Mouse (Mus musculus) left cerebral cortex, adult 2 months (tissue): ENCODE data around the gene Dag1. TPM values are rescaled to one million over a fixed set of nuclear protein-coding genes. Genes with fewer than 3 reads are reported as not detected.
"Not testable (repeated sequence)": the region's sequence is repeated elsewhere in the genome, so short reads cannot be mapped to it uniquely, and the experiment has no call there.

Experiments
- DNase-seq, 2 experiments: peaks; one replicate each; pipeline ENCODE4 v3.0.0; 2021 to 2022; ENCODE audit warnings: low spot score in 2 of 2, mixed read lengths in 1 of 2; ENCODE audit errors: extremely low spot score in 1 of 2
- H3K27ac ChIP-seq: fragments of 200-600 bp; 2 replicates; pipeline ENCODE4 v1.8.1; 2022
- H3K4me3 ChIP-seq: fragments of 200-600 bp; 2 replicates; pipeline ENCODE4 v1.8.1; 2022
- CTCF ChIP-seq: fragments of 200-600 bp; IDR thresholded peaks from 2 replicates; pipeline ENCODE4 v1.8.1; 2022; ENCODE audit warnings: antibody characterized with exemption, mild to moderate bottlenecking, moderate library complexity
- intact Hi-C: fragments of 180-260 bp; cut with DNase I; formaldehyde crosslinking; loops from one replicate; pipeline ENCODE4 v1.15.1; 2025
- total RNA-seq, 2 experiments: library from RNA; stranded (reverse); gene quantifications; 2 replicates each; pipeline ENCODE4 v1.2.3; 2021

Gene Dag1
- total RNA-seq, 2 experiments from 2014 or later, result 77.4 to 77.5 TPM

DNA sequence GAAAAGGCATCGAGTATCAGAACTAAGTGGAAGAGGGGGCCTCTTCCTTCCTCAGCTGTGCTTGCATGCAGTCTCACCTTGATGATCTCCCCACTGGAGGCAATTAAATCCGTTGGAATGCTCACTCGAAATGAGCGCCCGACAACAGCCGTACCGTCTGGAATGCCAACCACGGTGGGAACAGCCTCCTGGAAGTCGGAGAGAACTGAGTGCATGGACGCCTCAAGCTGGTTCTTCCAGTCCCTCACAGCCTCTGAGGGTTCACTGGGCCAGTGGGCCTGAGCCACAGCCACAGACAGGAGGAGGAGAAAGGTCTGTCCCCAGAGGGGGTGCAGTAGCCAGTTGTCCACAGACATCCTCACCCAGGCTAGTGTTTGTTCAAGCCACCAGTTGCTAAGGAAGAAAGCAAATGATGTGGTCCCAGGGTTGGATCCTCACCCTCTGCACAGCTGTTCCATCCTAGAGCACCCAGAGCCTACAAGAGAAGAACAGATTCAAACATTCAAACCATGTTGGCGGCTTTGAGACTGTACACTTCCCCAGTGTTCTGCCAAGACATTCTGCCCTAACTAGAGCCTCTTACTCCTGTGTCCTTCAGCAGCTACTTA is 45.7 kb downstream of the Dag1 start:
- DNase-seq, result no peak
- Histone ChIP-seq H3K4me3 (no peak overlapping the region), H3K27ac (no peak overlapping the region)
- intact Hi-C loops, result no loop called here
- TF ChIP-seq CTCF, result no peak

DNA sequence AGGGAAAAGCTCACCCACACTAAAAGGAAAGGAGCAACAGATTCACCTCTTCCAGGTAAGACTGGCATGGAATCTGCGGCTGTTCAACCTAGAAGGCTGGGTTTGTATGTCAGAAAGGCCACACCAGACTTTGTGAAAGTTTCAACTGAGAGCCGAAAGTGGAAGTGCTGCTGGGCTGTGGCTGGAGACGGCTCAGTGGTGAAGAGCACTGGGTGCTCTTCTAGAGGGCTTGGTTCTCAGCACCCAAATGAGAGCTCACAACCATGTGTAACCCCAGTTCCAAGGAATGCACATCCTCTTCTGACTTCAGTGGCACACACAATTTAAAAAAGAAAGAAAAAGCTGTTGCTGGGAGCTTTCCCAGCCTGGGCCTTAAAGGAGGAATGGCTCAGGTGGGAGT is 46.4 kb downstream of the Dag1 start:
- TF ChIP-seq CTCF, result no peak
- DNase-seq, result no peak
- intact Hi-C loops, result no loop called here
- H3K4me3 ChIP-seq, result no peak overlapping the region
- H3K27ac ChIP-seq, result no peak overlapping the region

DNA sequence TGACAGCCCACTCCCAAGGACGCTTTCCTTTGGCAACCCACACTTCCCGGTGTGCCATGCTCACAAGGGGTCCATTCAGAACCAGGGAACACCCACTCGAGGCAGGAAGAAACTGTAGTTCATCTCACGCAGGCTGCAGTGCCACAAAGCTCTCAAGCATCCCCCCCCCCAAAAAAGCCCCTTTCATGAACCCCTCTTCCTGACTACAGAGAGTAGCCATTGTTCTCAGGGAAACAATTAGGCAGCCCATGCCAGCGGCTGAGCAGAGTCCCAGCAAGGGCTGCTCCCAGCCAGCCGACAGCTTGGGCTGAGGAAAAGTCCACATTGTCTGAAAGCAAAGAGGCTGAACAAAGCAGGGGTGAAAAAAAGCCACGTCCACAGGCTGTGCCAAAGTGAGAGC is 50.7 kb downstream of the Dag1 start:
- no peak overlapping the region for H3K4me3 ChIP-seq
- intact Hi-C loops, result no loop called here
- no peak for DNase-seq
- TF ChIP-seq CTCF, result no peak
- H3K27ac ChIP-seq, result peak overlapping the region; percentile 13; the same call in 1 of the 2 replicates

DNA sequence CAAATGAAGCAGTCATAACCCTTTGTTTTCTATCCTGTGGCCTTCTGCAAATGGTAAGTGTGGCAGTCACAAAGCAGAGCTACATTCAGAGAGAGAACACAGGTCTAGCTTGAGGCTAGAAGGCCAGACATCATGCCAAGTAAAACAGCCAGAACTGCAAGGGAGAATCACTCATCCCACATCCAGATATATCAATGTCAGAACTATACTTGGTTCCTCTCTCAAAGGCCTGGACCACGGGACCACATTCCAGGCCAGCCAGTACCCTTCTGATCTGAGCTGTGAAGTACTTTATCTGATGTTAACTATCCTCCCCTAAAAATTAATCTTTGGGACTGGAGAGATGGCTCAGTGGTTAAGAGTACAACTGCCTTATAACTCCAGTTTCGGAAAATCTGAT is 51.3 kb downstream of the Dag1 start:
- intact Hi-C loops, result no loop called here
- no peak for DNase-seq
- no peak overlapping the region; the same call in 1 of the 2 replicates for H3K27ac ChIP-seq
- TF ChIP-seq CTCF, result no peak
- H3K4me3 ChIP-seq, result no peak overlapping the region

DNA sequence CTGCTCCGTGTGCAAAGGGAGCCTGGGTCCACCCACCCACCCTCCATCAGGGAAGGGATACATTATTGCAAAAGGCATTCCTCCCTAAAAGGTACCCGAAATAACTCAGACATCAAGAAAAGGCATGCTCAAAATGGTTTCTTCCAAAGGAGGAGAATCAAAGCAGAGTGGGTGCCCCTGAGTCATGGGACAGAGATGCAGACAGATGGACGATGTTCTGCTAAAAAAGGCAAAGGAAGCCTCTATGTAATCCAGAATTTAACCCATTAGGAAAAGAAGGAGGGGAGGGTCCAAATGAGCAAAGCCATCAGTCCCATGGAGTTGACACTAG is 58.2 kb downstream of the Dag1 start:
- no peak for DNase-seq
- intact Hi-C loops, result no loop called here
- TF ChIP-seq CTCF, result no peak
- H3K4me3 ChIP-seq, result no peak overlapping the region
- peak overlapping the region; percentile 82 for H3K27ac ChIP-seq

DNA sequence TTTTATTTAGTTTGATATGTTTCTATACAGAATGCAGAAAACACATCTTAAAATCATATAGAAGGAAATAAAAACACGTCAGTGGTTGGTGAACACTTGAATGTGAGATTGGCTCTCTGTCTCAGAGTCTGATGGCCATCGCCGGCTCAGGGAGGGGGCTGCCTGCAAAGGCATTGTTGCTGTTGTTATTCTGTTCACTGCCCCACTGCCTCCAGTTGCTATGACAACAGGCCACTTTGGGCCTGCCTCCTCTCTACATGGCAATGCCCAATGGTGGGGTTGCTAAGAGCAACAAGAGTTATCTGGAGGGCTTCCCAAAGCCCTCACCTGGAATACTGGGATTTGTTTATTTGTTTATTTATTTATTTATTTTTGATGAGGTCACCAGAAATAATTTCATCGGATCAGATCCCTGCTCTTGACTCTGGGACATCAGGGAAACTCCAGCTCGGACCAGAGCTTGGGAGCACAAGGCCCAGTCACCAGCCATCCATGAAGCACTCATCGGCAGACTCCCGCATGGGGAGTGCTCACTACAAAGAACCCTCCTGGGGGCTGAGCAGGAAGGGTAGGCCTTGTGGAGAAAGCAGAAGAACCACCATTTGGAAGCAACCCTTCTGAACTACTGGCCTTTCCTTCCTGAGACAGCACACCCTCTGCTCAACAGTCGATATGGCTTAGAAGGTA is 58.7 kb downstream of the Dag1 start:
- intact Hi-C loops, result loop anchor here (5.0 kb wide), 2 partner anchors 68 to 77 kb away; no protein-coding TSS in a partner anchor
- H3K27ac ChIP-seq, result peak overlapping the region; percentile 82
- no peak for TF ChIP-seq CTCF
- no peak overlapping the region for H3K4me3 ChIP-seq
- DNase-seq, result no peak

DNA sequence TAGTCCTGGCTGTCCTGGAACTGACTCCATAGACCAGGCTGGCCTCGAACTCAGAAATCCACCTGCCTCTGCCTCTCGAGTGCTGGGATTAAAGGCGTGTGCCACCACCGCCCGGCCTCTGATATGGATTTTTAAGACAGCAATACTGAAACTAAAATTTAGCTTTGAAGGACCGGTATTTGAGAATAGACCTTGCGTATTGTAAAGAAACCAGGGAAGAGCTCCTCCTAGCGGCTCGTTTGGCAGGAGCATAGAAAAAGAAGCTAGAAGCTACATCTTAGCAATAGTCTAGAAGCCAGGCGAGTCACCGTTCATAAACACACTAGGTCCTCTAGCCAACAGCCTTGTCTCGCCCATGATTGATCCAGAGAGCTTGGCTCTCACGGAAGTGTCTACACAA is 60.7 kb downstream of the Dag1 start:
- H3K27ac ChIP-seq, result peak overlapping the region; percentile 82; the same call in 1 of the 2 replicates
- H3K4me3 ChIP-seq, result no peak overlapping the region
- intact Hi-C loops, result loop anchor here (2.0 to 5.0 kb wide), 3 partner anchors 32 to 79 kb away; no protein-coding TSS in a partner anchor
- TF ChIP-seq CTCF, result peak; percentile 77
- DNase-seq, result peak; percentile 72 to 73

DNA sequence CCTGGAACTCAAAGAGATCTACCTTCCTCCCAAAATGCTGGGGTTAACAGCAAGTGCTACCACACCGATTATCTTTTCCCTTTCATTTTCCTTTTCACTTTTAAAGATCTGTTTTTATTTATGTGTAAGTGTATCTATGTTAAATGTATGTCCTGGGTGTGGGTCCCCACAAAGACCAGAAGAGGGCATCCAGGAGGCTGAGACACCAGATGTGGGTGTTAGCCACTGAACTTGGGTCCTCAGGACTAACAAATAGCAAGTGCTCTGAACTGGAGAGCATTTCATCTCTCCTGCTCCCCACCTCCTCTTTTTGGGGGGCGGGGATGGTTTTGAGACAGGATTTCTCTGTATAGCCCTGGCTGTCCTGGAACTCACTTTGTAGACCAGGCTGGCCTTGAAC is 61.6 kb downstream of the Dag1 start:
- Histone ChIP-seq H3K27ac (0 out of 2 replicates have a peak overlapping the region, but pooled peaks have one; percentile 8), H3K4me3 (no peak overlapping the region)
- intact Hi-C loops, result loop anchor here (2.0 to 5.0 kb wide), 3 partner anchors 33 to 80 kb away; no protein-coding TSS in a partner anchor
- peak; percentile 13 for TF ChIP-seq CTCF
- no peak for DNase-seq

DNA sequence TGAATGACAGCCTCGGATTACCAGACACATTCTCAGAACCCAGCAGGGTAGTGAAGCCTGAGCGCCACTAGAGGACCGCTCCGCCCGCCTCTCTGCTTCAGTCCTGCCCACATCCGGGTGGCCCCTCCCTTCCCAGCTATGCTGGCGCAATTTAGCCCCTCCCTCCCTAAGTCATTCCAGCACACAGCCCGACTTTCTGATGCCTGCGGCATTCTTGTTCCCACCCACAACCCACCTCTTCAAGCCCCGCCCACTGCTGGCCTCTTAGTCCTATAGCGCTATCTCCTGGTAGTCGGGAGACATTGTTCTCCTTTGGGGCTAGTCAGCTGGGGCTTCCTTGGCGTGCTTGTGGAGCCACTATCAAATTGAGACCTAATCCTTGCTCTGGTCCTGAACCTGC is 62.6 kb downstream of the Dag1 start:
- intact Hi-C loops, result loop anchor here (1.0 to 5.0 kb wide), 3 partner anchors 64 to 106 kb away; no protein-coding TSS in a partner anchor
- Histone ChIP-seq H3K27ac (peak overlapping the region; percentile 51), H3K4me3 (peak overlapping the region; percentile 21; the same call in 1 of the 2 replicates)
- peak; percentile 71 for TF ChIP-seq CTCF
- peak; percentile 87 to 89 for DNase-seq

DNA sequence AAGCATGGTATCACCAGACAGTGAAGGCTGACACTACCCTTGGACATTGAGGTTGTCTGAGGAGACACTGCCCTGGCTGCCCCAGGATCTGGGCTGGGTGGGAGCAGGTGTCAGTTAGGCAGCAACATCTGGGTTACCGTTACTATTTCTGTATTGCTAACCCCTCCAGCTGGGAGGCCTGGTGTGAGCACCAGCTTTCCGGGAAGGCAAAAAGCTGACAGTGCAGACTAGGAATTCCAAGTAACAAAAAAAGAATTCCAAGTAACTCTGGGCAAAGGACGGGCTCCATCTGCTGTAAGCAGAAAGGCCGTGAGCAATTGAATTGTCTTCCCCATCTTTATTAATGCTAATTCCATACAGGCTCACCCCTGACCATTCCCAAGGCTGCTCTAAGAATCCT is 65.1 kb downstream of the Dag1 start:
- intact Hi-C loops, result no loop called here
- Histone ChIP-seq H3K4me3 (no peak overlapping the region), H3K27ac (no peak overlapping the region)
- TF ChIP-seq CTCF, result no peak; the same call in 1 of the 2 replicates
- no peak for DNase-seq

DNA sequence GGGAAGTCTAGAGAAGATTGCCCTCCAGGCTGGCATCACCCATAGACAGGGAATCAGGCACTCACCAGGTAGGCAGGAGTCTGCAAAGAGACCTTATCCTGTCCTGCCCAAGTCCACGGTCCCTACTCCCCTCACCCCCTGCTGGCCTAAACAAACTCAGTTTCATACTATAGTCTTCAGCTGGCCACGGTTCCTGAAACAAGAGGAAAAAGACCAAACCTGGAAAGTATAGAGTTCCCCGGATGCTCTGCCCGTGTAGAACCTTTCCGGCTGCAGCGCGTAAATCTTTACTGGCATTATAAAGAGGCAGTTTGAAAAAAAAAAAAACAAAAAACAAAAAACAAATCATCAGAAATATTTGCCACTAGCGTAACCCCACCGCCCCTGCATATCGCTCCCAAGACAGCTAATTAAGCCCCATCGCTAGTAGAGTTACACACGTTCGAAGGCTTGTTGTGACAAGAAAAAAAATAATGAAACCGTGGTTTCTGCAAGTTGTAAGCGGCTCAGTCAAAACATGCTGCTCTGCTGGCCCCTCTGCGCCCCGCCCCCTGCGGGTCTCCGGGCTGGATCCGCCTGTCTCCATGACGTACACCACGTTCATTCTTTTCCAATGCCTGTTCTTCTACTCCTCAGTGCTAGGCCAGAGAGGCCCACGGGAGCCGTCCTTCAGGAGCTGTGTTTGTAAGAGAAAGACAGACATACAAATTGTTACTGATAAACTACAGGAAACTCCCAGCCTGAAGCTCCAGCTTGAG is 66.7 kb downstream of the Dag1 start:
- no peak overlapping the region for H3K27ac ChIP-seq
- intact Hi-C loops, result no loop called here
- TF ChIP-seq CTCF, result no peak
- DNase-seq, result no peak
- H3K4me3 ChIP-seq, result no peak overlapping the region

DNA sequence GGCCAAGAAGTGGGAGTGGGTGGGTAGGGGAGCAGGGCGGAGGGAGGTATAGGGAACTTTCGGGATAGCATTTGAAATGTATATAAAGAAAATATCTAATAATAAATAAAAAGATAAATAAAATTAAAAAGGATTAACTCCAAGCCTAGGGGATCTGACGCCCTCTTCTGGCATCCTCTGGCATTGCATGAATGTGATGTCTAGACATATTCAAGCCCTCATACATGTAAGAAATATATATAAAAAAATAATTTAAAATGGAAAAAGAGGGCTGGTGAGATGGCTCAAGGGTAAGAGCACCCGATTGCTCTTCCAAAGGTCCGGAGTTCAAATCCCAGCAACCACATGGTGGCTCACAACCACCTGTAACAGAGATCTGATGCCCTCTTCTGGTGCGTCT is 67.5 kb downstream of the Dag1 start:
- H3K4me3 ChIP-seq, H3K27ac ChIP-seq, intact Hi-C loops, DNase-seq: not testable (repeated sequence)
- peak; percentile 47 for TF ChIP-seq CTCF
